Mouse (Mus musculus) MEL (cell line): ENCODE measurements around the gene Flad1. TPM values are rescaled to one million over a fixed set of nuclear protein-coding genes. Genes with fewer than 3 reads are reported as not detected.

Experiments used
- DNase-seq: peaks from one replicate; pipeline ENCODE4 v3.0.0; 2011; ENCODE audit warnings: low read depth, low spot score
- H3K27ac ChIP-seq: 2 replicates; pipeline ENCODE4 v1.5.1; 2012; ENCODE audit warnings: low read depth, mild to moderate bottlenecking, control low read depth, low read length, moderate library complexity; ENCODE audit not compliant: control insufficient read depth
- H3K27me3 ChIP-seq, 2 experiments: fragments of 150-350 bp in 1 of 2; sonication (generic) in 1 of 2; 2 replicates each; pipeline ENCODE4 v1.6.1; 2012; ENCODE audit warnings: low read length in 2 of 2, mild to moderate bottlenecking in 2 of 2, improper control_type of control experiment in 1 of 2, moderate library complexity in 1 of 2; ENCODE audit not compliant: insufficient read depth in 2 of 2, control insufficient read depth in 1 of 2
- H3K36me3 ChIP-seq, 2 experiments: 2 replicates each; pipeline ENCODE4 v1.6.1; 2012 to 2014; ENCODE audit warnings: low read length in 2 of 2, improper control_type of control experiment in 1 of 2, inconsistent platforms in 1 of 2, mild to moderate bottlenecking in 1 of 2; ENCODE audit not compliant: insufficient read depth in 2 of 2, control insufficient read depth in 1 of 2
- H3K4me1 ChIP-seq, 2 experiments: fragments of 150-350 bp in 1 of 2; sonication (generic) in 1 of 2; 2 replicates each; pipeline ENCODE4 v1.6.1; 2012; ENCODE audit warnings: low read length in 2 of 2, improper control_type of control experiment in 1 of 2, mild to moderate bottlenecking in 1 of 2; ENCODE audit not compliant: insufficient read depth in 2 of 2, control insufficient read depth in 1 of 2
- H3K4me3 ChIP-seq, 2 experiments: fragments of 150-350 bp in 1 of 2; sonication (generic) in 1 of 2; 2 replicates each; pipeline ENCODE4 v1.5.1; 2012; ENCODE audit warnings: low read depth in 2 of 2, low read length in 2 of 2, mild to moderate bottlenecking in 2 of 2, moderate library complexity in 2 of 2, control low read depth in 1 of 2, improper control_type of control experiment in 1 of 2; ENCODE audit not compliant: control insufficient read depth in 1 of 2, insufficient read depth in 1 of 2
- H3K79me2 ChIP-seq: 2 replicates; pipeline ENCODE4 v1.6.1; 2012; ENCODE audit warnings: mild to moderate bottlenecking, low read length, moderate library complexity; ENCODE audit not compliant: control insufficient read depth, poor library complexity, insufficient read depth
- H3K9ac ChIP-seq: 2 replicates; pipeline ENCODE4 v1.6.1; 2012; ENCODE audit warnings: low read depth, mild to moderate bottlenecking, control low read depth, low read length, moderate library complexity; ENCODE audit not compliant: control insufficient read depth, poor library complexity, severe bottlenecking
- H3K9me3 ChIP-seq: fragments of 150-350 bp; sonication (generic); replicated peaks from 2 replicates; pipeline ENCODE4 v1.6.1; 2012; ENCODE audit warnings: mild to moderate bottlenecking, low read length, improper control_type of control experiment, moderate library complexity; ENCODE audit not compliant: insufficient read depth
- CHD1 ChIP-seq: IDR thresholded peaks from 2 replicates; pipeline ENCODE4 v1.6.1; 2012; ENCODE audit warnings: low read depth, mild to moderate bottlenecking, inconsistent platforms, low read length, improper control_type of control experiment
- EP300 ChIP-seq, 2 experiments: IDR thresholded peaks; 2 replicates each; pipeline ENCODE4 v1.6.1; 2011; ENCODE audit warnings: improper control_type of control experiment in 2 of 2, low read length in 2 of 2, low read depth in 1 of 2, mild to moderate bottlenecking in 1 of 2
- GABPA ChIP-seq: IDR thresholded peaks from 2 replicates; pipeline ENCODE4 v1.6.1; 2012; ENCODE audit warnings: low read depth, mild to moderate bottlenecking, inconsistent platforms, low read length, improper control_type of control experiment, moderate library complexity
- GATA1 ChIP-seq: IDR thresholded peaks from 2 replicates; pipeline ENCODE4 v1.6.1; 2011; ENCODE audit warnings: low read depth, low read length, improper control_type of control experiment
- JUND ChIP-seq: IDR thresholded peaks from 2 replicates; pipeline ENCODE4 v1.6.1; 2011; ENCODE audit warnings: low read depth, mild to moderate bottlenecking, improper control_type of control experiment, low read length
- KAT2A ChIP-seq: conservative IDR thresholded peaks from 2 replicates; pipeline ENCODE4 v1.6.1; 2012; ENCODE audit warnings: low read depth, low read length, improper control_type of control experiment, inconsistent platforms
- MAFK ChIP-seq: IDR thresholded peaks from 2 replicates; pipeline ENCODE4 v1.6.1; 2011; ENCODE audit warnings: low read depth, mild to moderate bottlenecking, low read length, improper control_type of control experiment, borderline replicate concordance
- MAZ ChIP-seq: IDR thresholded peaks from 2 replicates; pipeline ENCODE4 v1.6.1; 2012; ENCODE audit warnings: low read depth, mild to moderate bottlenecking, inconsistent platforms, low read length, improper control_type of control experiment
- MEF2A ChIP-seq: IDR thresholded peaks from 2 replicates; pipeline ENCODE4 v1.6.1; 2014; ENCODE audit warnings: low read depth, mild to moderate bottlenecking, inconsistent platforms, low read length, improper control_type of control experiment; ENCODE audit not compliant: poor library complexity, insufficient replicate concordance, severe bottlenecking; ENCODE audit errors: extremely low read depth
- MXI1 ChIP-seq: IDR thresholded peaks from 2 replicates; pipeline ENCODE4 v1.6.1; 2011; ENCODE audit warnings: mild to moderate bottlenecking, low read depth, low read length, improper control_type of control experiment
- NELFE ChIP-seq: IDR thresholded peaks from 2 replicates; pipeline ENCODE4 v1.6.1; 2011; ENCODE audit warnings: low read depth, low read length, improper control_type of control experiment
- POLR2AphosphoS5 ChIP-seq: IDR thresholded peaks from 2 replicates; pipeline ENCODE4 v1.6.1; 2012; ENCODE audit warnings: low read depth, borderline replicate concordance, mild to moderate bottlenecking, inconsistent platforms, low read length, moderate library complexity, mixed read lengths
- RAD21 ChIP-seq: IDR thresholded peaks from 2 replicates; pipeline ENCODE4 v1.6.1; 2011; ENCODE audit warnings: mild to moderate bottlenecking, low read depth, low read length, improper control_type of control experiment
- RCOR1 ChIP-seq: IDR thresholded peaks from 2 replicates; pipeline ENCODE4 v1.6.1; 2012; ENCODE audit warnings: low read depth, mild to moderate bottlenecking, inconsistent platforms, low read length, improper control_type of control experiment
- SMC3 ChIP-seq: IDR thresholded peaks from 2 replicates; pipeline ENCODE4 v1.6.1; 2011; ENCODE audit warnings: low read depth, low read length, improper control_type of control experiment
- UBTF ChIP-seq: IDR thresholded peaks from 2 replicates; pipeline ENCODE4 v1.6.1; 2012; ENCODE audit warnings: low read depth, mild to moderate bottlenecking, inconsistent platforms, low read length, improper control_type of control experiment, moderate library complexity, borderline replicate concordance; ENCODE audit not compliant: insufficient read depth
- USF1 ChIP-seq: IDR thresholded peaks from 2 replicates; pipeline ENCODE4 v1.6.1; 2014; ENCODE audit warnings: low read depth, mild to moderate bottlenecking, inconsistent platforms, low read length, improper control_type of control experiment, moderate library complexity
- USF2 ChIP-seq, 2 experiments: IDR thresholded peaks; 2 replicates each; pipeline ENCODE4 v1.6.1; 2011 to 2012; ENCODE audit warnings: improper control_type of control experiment in 2 of 2, low read length in 2 of 2, borderline replicate concordance in 1 of 2, inconsistent platforms in 1 of 2, low read depth in 1 of 2, mild to moderate bottlenecking in 1 of 2; ENCODE audit not compliant: insufficient read depth in 1 of 2
- ZNF384 ChIP-seq: IDR thresholded peaks from 2 replicates; pipeline ENCODE4 v1.6.1; 2012; ENCODE audit warnings: low read depth, mild to moderate bottlenecking, inconsistent platforms, low read length, improper control_type of control experiment
- polyA plus RNA-seq, 2 experiments: library from polyadenylated mRNA; stranded (reverse) in 1 of 2; unstranded in 1 of 2; fragments of >175 nt in 1 of 2; fragments of >200 nt in 1 of 2; gene quantifications; 2 replicates each; pipeline versions ENCODE4 v1.2.1 to v1.2.4; 2012; ENCODE audit warnings: low replicate concordance in 2 of 2, low read depth in 1 of 2; ENCODE audit not compliant: insufficient read length in 2 of 2, insufficient read depth in 1 of 2, missing spikeins in 1 of 2
- total RNA-seq: library from RNA; depleted of rRNA; stranded (reverse); fragments of 300-350 nt; gene quantifications from 2 replicates; pipeline ENCODE4 v1.2.3, GENCODE M21; 2012

The Flad1 gene
- total and polyA plus RNA-seq, 3 experiments = 42.9 to 54.2 TPM; not detected in 1

- no peak for TF ChIP-seq POLR2AphosphoS5
Observed at GRCm38 (mm10) chr3:89365153-89365485, 46.6 kb downstream of the Flad1 start, which contains the start of gene Dcst1 (continued).

GRCm38 (mm10) chr3:89364631-89365030, 47.0 kb downstream of the Flad1 start:
- TF ChIP-seq ZNF384 (no peak), USF2 (IDR thresholded peaks at IDR 0.05; ENCODE audit: borderline replicate concordance in 1 of 2, insufficient read depth in 1 of 2, low read depth in 1 of 2, low read length in 2 of 2) (no peak), MAZ (no peak), MAFK (no peak), CHD1 (no peak), MXI1 (no peak), UBTF (no peak)
- peaks cover 14 to 19% of the 10 kb centered on the region in 2 experiments for H3K27me3 ChIP-seq
- H3K79me2 ChIP-seq = no peaks in the 10 kb centered on the region
- H3K36me3 ChIP-seq = peaks cover 0 to 3% of the 10 kb centered on the region in 2 experiments; a peak in 2 of 4 replicates
- no peak overlapping the region for H3K27ac ChIP-seq
- H3K4me1 ChIP-seq = peaks cover 0 to 6% of the 10 kb centered on the region in 2 experiments; a peak in 2 of 4 replicates
- no peak overlapping the region for H3K4me3 ChIP-seq
- DNase-seq = no peak
- no peaks in the 10 kb centered on the region for H3K9me3 ChIP-seq
- no peak overlapping the region for H3K9ac ChIP-seq

DNA sequence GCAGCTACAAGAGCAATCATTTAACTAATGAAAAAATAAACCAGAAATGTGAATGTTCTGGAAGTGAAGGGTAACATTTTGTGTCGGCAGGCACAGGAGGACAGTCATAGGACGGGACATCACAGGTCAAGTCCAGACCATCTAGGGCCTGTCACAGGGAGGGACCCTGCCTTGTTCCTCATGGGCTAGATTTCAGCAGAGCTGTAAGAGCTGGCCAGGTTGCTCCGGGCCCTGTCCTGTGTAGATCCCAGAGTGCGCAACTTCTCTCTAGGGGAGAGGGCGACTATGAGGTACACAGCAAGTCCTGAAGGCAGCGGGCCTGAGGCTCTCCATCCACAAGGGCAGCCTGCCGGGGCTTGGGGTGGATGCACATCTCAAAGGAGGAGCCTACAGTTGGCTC, 50.0 kb downstream of the Flad1 start, which contains the start of gene Dcst2:
TSS of gene Dcst2 (plus strand) at position 301 of the 400 bp plus-strand sequence.
- H3K4me3 ChIP-seq = no peak within 1 kb of the TSS
- DNase-seq = no peak
- no peaks in the 10 kb centered on the region for H3K9me3 ChIP-seq
- H3K27me3 ChIP-seq = peaks cover 7 to 8% of the 10 kb centered on the region in 2 experiments
- peaks cover 0 to 13% of the 10 kb centered on the region in 2 experiments; a peak in 2 of 4 replicates for H3K4me1 ChIP-seq
- peaks cover 0 to 5% of the 10 kb centered on the region in 2 experiments; a peak in 2 of 4 replicates for H3K36me3 ChIP-seq
- no peaks in the 10 kb centered on the region for H3K79me2 ChIP-seq
- TF ChIP-seq RCOR1 (no peak), UBTF (no peak), SMC3 (no peak), MAFK (no peak), RAD21 (no peak), NELFE (no peak), JUND (no peak), MXI1 (no peak), GABPA (no peak), KAT2A (no peak), EP300 (IDR thresholded peaks at IDR 0.05; ENCODE audit: low read depth in 1 of 2, low read length in 2 of 2) (no peak), USF1 (no peak), ZNF384 (no peak), GATA1 (no peak), MEF2A (no peak)
- H3K27ac ChIP-seq = no peak within 1 kb of the TSS
- H3K9ac ChIP-seq = no peak within 1 kb of the TSS
